Mouse (Mus musculus) C2C12 (cell line): Measurements from ENCODE around the gene Slc9a3r2.

Source experiments
- CEBPB ChIP-seq: IDR thresholded peaks from one replicate; pipeline ENCODE4 v1.6.1; 2011; ENCODE audit warnings: low read depth, mild to moderate bottlenecking, control low read depth, moderate library complexity
- CTCF ChIP-seq: IDR thresholded peaks from one replicate; pipeline ENCODE4 v1.5.1; 2011; ENCODE audit not compliant: control insufficient read depth, insufficient read depth, insufficient read length
- FOSL1 ChIP-seq: IDR thresholded peaks from one replicate; pipeline ENCODE4 v1.8.0; 2011; ENCODE audit warnings: mild to moderate bottlenecking, low read length; ENCODE audit not compliant: poor library complexity, insufficient read depth, severe bottlenecking
- MAX ChIP-seq: IDR thresholded peaks from one replicate; pipeline ENCODE4 v1.6.1; 2011; ENCODE audit warnings: mild to moderate bottlenecking, control low read depth
- USF1 ChIP-seq: IDR thresholded peaks from one replicate; pipeline ENCODE4 v1.6.1; 2011; ENCODE audit warnings: low read depth, mild to moderate bottlenecking, control low read depth, moderate library complexity

DNA sequence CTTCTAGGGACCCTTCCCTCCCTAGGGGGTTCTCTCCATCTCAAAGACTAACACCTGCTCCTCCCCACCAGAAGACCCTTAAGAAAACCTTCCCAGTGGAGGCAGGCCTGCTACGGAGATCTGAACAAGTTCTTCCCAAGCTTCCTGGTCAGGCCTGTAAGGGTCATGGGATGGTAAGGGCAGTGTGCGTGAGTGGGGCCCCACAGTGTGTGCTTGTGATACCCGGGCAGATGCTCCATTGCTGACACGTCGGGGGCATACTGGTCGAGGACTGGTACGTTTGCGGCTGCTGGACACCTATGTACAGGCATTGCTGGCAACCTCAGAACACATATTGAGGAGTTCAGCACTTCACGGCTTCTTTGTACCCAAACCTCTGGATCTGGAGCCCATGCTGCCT lies 48.6 kb upstream of the Slc9a3r2 start:
- TF ChIP-seq CTCF (no peak), MAX (no peak), CEBPB (no peak), FOSL1 (no peak), USF1 (no peak)
